Mouse (Mus musculus) retina, adult 2 months (tissue): ENCODE data around the gene Ksr1.

Experiments used
- DNase-seq: peaks from one replicate; pipeline ENCODE4 v3.0.0-alpha.2; 2012; ENCODE audit warnings: low read depth, low spot score

Gene Ksr1

GRCm38 (mm10) chr11:79066191-79066530, 80.0 kb downstream of the Ksr1 start:
- DNase-seq = no peak

GRCm38 (mm10) chr11:79065463-79066190, 80.6 kb downstream of the Ksr1 start:
- no peak for DNase-seq

DNA sequence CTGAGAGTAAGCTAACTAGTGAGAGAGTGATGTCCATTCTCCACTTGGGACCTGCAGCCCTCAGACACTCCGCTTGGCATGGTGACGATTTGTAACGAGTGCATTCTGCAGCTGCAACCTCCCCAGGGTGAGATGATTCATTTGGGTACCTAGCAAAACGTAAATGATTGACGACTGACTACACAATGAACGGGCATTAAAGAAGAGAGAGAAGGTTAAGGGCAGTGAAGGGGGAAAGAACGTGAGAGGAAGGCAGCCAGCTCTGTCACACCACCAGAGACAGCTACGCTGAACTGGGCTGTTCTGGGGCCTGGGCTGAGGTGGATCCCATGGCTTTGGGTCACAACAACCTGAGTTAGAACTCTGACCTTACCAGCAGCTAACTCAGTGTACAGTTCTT, 81.9 kb downstream of the Ksr1 start:
- no peak for DNase-seq

DNA sequence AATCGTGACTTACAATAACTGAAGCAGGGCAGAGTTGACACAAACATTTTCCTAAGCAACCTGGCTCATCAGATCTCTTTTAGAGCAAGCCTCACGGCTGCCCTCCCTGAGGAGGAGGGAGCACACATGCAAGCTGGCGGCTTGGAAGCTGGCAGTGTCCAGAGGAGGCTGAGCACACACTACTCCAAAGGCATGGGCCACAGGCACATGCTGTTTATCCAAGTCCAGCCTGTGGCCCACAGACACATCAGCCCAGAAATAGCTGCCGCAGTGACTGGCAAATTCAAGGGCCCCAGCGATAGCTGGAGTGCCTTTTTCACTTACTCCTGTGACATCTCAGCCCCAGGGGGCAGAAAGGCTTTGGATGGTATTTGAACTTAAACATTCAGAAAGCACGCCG, 82.6 kb downstream of the Ksr1 start:
- no peak for DNase-seq

DNA sequence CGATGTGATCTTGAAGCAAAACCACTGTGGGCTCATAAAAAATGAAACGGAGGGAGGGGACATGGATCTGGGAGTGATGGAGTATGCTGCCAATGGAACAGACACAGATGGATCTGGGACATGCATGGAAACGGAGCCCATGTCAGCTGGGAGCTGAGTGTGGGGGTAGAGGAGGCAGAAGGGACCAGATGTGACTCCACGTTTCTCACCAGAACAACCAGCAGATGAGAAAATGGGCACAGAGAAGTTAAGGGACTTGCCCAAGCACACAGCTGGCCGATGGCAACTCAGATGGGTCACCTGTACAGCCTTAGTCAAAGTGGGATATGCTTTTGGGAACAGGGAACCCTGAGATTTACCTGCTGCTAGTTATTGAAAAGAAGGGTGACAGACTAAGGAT, 83.3 kb downstream of the Ksr1 start:
- no peak for DNase-seq

DNA sequence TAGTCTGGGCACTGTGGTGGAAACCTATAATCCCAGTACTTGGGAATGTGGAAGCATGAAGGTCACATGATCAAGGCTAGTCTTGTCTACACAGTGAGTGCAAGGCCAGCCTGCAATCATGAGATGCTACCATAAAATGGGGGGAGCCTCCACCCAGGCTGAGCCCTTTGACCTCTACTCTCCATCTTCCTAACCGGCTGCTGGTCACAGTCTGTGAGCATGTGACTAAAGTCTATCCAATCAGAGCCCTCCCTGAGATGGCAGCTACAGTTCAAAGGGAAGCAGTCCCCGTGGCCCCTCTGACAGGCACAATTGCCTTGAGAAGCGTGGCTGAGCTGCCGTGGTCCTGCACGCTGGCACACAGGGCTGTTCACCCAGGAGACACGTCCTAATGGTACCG, 84.4 kb downstream of the Ksr1 start:
- DNase-seq = no peak

GRCm38 (mm10) chr11:79059850-79060249, 86.4 kb downstream of the Ksr1 start:
- no peak for DNase-seq

- no peak for DNase-seq
Measured at GRCm38 (mm10) chr11:79059062-79059461, 87.1 kb downstream of the Ksr1 start.

DNA sequence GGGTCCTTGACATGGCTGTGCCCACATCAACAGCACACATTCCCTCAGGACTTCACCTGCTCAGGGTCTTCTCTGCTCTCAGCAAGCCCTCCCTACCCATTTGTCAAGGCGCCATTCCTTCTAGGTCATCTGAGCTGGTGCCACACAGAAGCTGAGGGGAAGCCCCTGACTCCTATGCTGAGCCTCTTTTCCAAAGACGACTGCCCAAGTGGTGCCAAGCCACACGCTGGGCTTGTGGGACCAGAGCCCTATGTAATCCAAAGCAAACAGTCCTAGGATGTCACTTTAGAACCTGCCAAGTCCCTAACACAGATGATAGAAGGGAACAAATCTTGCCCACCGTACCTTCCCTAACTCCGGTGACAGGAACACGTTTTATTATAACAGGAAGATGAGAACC, 87.6 kb downstream of the Ksr1 start:
- DNase-seq = no peak

DNA sequence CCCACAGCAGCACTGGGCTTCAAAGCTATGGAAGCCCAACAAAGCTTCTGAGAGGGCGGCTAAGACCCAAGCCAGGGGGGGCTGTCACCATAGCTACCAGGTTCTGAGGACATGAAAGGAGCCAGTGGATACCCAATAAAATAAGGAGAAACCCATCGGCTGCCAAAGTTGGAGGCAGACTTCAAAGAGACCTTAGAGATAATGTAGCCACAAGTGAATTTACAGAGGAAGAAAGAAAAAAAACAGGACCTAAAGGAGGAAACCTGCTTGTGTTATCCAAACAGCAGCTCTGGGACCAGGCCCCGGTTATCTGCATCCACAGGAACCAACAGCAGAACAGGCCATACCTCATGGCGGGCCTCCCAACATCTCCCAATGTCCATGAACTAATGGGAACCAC, 88.4 kb downstream of the Ksr1 start:
- no peak for DNase-seq

GRCm38 (mm10) chr11:79056891-79057290, 89.3 kb downstream of the Ksr1 start:
- no peak for DNase-seq

DNA sequence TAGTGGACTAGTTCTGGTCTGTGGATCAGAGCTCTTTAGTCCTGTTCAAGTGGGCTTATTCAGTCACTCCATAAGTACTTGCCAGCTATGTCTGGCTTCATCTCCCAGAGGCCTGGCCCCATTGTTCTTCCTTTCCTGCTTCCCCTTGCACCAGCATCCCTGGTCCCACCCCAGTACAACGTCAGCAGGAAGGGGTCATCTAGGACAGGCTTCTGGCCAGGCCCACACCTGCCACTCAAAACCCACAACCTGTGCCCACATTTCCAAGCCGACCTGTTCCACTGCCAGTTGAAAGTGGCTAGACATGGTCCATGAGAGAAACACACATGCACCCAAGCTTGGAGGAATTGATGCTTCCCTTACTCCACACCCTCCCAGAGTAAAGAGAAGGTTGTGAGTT, 90.2 kb downstream of the Ksr1 start:
- DNase-seq = no peak

DNA sequence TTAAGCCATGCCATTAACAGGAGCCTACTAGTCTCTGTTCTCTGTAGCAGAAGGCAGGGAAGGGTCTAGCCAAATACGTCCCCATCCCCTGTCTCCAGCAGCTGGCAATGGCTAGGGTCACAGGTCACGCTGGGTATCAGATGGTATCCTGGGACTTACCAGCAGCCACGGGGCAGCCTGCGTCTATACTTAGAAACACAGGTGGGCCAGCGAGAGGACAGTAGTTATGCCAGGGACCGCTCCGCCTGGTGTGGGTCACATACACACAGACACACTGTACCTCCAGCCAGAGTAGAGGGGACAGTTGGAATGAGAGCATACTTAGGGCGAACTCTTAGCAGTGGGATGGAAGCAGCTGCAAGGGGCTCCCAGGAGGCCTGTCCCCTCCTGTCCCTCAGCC, 91.0 kb downstream of the Ksr1 start:
- DNase-seq = no peak

GRCm38 (mm10) chr11:79054161-79055152, 91.8 kb downstream of the Ksr1 start:
- no peak for DNase-seq

- DNase-seq = no peak
Measured at GRCm38 (mm10) chr11:79053437-79053836, 92.8 kb downstream of the Ksr1 start.

- DNase-seq = no peak
Measured at GRCm38 (mm10) chr11:79052769-79053168, 93.4 kb downstream of the Ksr1 start.

- no peak for DNase-seq
Measured at GRCm38 (mm10) chr11:79051522-79051921, 94.7 kb downstream of the Ksr1 start.

GRCm38 (mm10) chr11:79050781-79051507, 95.3 kb downstream of the Ksr1 start:
- no peak for DNase-seq

GRCm38 (mm10) chr11:79048906-79049305, 97.3 kb downstream of the Ksr1 start:
- DNase-seq = no peak

GRCm38 (mm10) chr11:79047180-79047727, 99.0 kb downstream of the Ksr1 start:
- DNase-seq = no peak

DNA sequence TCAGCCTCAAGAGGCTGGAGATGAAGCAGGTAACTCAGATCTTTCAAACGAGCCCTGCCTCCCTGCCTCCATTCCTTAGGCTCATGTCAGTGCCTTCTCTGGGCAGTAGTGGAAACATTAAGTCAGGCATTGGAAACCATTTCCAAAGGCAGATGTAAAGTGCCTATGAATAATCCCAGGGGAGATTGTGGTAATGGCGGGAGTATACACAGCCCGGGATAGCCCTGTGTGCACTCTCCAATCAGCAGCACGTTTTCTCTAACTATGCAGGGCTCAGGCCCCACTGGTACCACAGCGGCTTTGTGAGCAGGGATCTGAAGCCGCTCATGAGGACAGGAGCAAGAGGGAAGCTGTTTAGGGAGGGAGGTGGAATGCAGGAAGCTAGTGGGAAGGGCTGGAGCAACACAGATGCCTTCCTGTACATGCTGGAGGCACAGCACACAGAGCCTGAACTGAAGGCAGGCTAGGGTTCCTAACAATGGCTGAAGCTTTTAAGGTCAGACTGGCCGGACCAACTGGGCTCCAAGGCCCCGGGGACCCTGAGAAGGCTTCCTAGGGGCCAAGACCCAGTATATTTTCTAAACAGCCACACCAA, 99.5 kb downstream of the Ksr1 start:
- no peak for DNase-seq

DNA sequence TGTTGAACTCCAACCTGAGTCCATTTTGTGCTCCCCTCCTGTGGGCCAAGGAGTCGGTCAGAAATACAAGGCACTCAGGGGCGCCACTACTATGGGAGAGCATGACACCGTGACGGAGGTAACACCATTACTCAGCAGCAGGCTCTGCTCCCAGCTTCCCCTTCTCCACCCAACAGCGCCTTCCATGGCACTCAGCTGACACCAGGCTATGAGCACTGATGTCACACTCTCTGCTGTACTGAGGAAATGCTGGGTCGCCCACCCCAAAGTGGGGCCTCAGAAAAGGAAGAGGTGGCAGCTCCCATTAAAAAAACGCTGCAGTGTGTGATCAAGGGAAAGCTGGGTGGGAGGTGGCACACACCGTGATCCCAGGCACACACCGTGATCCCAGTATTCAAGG, 101.0 kb downstream of the Ksr1 start:
- no peak for DNase-seq
